19 mouse cellular contexts compared by ENCODE assay signal in the genomic region with DNA sequence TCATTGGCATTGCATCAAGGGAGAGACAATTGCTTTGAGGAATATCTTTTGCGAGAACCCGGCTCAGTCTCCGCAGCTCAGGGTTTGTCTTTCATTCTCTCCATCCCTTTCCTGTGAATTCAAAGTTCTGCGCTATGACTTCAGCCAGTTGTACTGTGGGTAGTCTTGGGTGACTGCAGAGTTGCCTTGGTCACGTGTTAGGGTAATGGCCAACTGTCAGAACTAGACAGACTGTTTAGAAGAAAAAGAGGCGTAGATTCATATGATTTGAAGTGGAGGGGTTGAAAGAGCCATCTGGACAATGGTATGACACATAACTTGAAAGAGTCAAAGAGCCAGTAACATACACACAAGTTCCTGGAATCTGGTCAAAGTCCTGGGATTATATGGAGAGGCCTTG.
DNase-seq lines count a peak whose midpoint lies in the region; ATAC-seq and TF ChIP-seq lines count a peak whose summit lies in the region.
"Had no signal": no experiment of that assay in that cellular context is flagged by ENCODE, and none has a peak within 500 bp of the region (broad histone marks: within the 10 kb centered on the region; RNA-seq: fewer than 3 reads in every experiment).

No protein-coding gene starts in this region.

- H3K27ac ChIP-seq in lung, embryonic 15.5 days = 0 out of 2 replicates have a peak overlapping the region, but pooled peaks have one; percentile 10
- peak overlapping the region; percentile 52; the same call in 1 of the 2 replicates for H3K27ac ChIP-seq in midbrain, embryonic 10.5 days (replicated peaks)
- no peak overlapping the region for H3K27ac ChIP-seq in midbrain, embryonic 16.5 days (ENCODE audit: low read length)
- peak overlapping the region; percentile 13; the same call in 1 of the 2 replicates for H3K27ac ChIP-seq in stomach, embryonic 16.5 days (ENCODE audit: low read length)
- H3K27ac ChIP-seq in liver, postnatal 0 days (ENCODE audit: low read depth) = no peak overlapping the region
- no peak overlapping the region for H3K27ac ChIP-seq in layer of hippocampus, adult 2 months
- H3K27ac ChIP-seq: embryonic facial prominence, embryonic 10.5 days; embryonic facial prominence, embryonic 12.5 days; forebrain, embryonic 13.5 days; forebrain, embryonic 15.5 days had no signal

- TF ChIP-seq CTCF in liver, postnatal 0 days (IDR thresholded peaks at IDR 0.05; ENCODE audit: low read depth) = no peak
- TF ChIP-seq CTCF in layer of hippocampus, adult 2 months (conservative IDR thresholded peaks at IDR 0.05) = no peak

- peaks cover 23% of the 10 kb centered on the region for H3K4me1 ChIP-seq in lung, embryonic 15.5 days
- H3K4me1 ChIP-seq in midbrain, embryonic 10.5 days = peaks cover 56% of the 10 kb centered on the region
- no peaks in the 10 kb centered on the region for H3K4me1 ChIP-seq in midbrain, embryonic 16.5 days (ENCODE audit: control insufficient read depth, insufficient read depth, low read length)
- peaks cover 11% of the 10 kb centered on the region for H3K4me1 ChIP-seq in stomach, embryonic 16.5 days (ENCODE audit: control insufficient read depth, insufficient read depth, low read length)
- no peaks in the 10 kb centered on the region for H3K4me1 ChIP-seq in liver, postnatal 0 days (ENCODE audit: insufficient read depth)
- H3K4me1 ChIP-seq: forebrain, embryonic 15.5 days had no signal

- H3K4me2 ChIP-seq in lung, embryonic 15.5 days = no peak overlapping the region
- H3K4me2 ChIP-seq in midbrain, embryonic 16.5 days (ENCODE audit: low read length) = no peak overlapping the region
- H3K4me2 ChIP-seq in stomach, embryonic 16.5 days (ENCODE audit: low read depth, low read length) = no peak overlapping the region
- no peak overlapping the region for H3K4me2 ChIP-seq in liver, postnatal 0 days (ENCODE audit: low read depth, low read length)
- H3K4me2 ChIP-seq: embryonic facial prominence, embryonic 12.5 days; forebrain, embryonic 13.5 days; forebrain, embryonic 15.5 days had no signal

- no peak for ATAC-seq in lung, embryonic 15.5 days (ENCODE audit: borderline replicate concordance, extremely low read depth, low FRiP score, low TSS enrichment)
- ATAC-seq in midbrain, embryonic 16.5 days = no peak
- ATAC-seq in stomach, embryonic 16.5 days (ENCODE audit: insufficient read depth, low FRiP score) = peak; percentile 74
- no peak for ATAC-seq in liver, postnatal 0 days
- ATAC-seq: forebrain, embryonic 13.5 days; forebrain, embryonic 15.5 days had no signal

- H3K36me3 ChIP-seq in lung, embryonic 15.5 days = no peaks in the 10 kb centered on the region
- H3K36me3 ChIP-seq in midbrain, embryonic 10.5 days = no peaks in the 10 kb centered on the region
- no peaks in the 10 kb centered on the region for H3K36me3 ChIP-seq in midbrain, embryonic 16.5 days (ENCODE audit: control insufficient read depth, insufficient read depth, low read length)
- H3K36me3 ChIP-seq in stomach, embryonic 16.5 days (ENCODE audit: control insufficient read depth, insufficient read depth, low read length) = no peaks in the 10 kb centered on the region
- H3K36me3 ChIP-seq in liver, postnatal 0 days (replicated peaks; ENCODE audit: insufficient read depth, low read length) = no peaks in the 10 kb centered on the region
- H3K36me3 ChIP-seq: embryonic facial prominence, embryonic 10.5 days; embryonic facial prominence, embryonic 12.5 days; forebrain, embryonic 15.5 days had no signal

- DNase-seq in lung, postnatal 25 days (ENCODE audit: low spot score) = no peak
- no peak for DNase-seq in midbrain, embryonic 10.5 days (ENCODE audit: low spot score)
- no peak for DNase-seq in liver, postnatal 0 days
- DNase-seq in layer of hippocampus, adult 2 months (ENCODE audit: low spot score in 2 of 2) = no peak
- DNase-seq: adrenal gland, adult 2 months; adrenal gland, postnatal 14 days; adrenal gland, postnatal 36 days; cerebellum, adult 11-12 months; cerebellum, adult 2 months; cerebellum, adult 9-10 months; cerebellum, postnatal 10 days; cerebellum, postnatal 25 days had no signal

- H3K9me3 ChIP-seq in lung, embryonic 15.5 days = no peaks in the 10 kb centered on the region
- H3K9me3 ChIP-seq in midbrain, embryonic 10.5 days (replicated peaks) = no peaks in the 10 kb centered on the region
- H3K9me3 ChIP-seq in midbrain, embryonic 16.5 days (replicated peaks; ENCODE audit: control insufficient read depth, low read length, poor library complexity, severe bottlenecking) = no peaks in the 10 kb centered on the region
- H3K9me3 ChIP-seq in stomach, embryonic 16.5 days (replicated peaks; ENCODE audit: control insufficient read depth, low read length) = no peaks in the 10 kb centered on the region
- no peaks in the 10 kb centered on the region for H3K9me3 ChIP-seq in liver, postnatal 0 days (ENCODE audit: low read length)
- H3K9me3 ChIP-seq: embryonic facial prominence, embryonic 10.5 days; embryonic facial prominence, embryonic 12.5 days; forebrain, embryonic 13.5 days; forebrain, embryonic 15.5 days had no signal

- H3K4me3 ChIP-seq in lung, embryonic 15.5 days = no peak overlapping the region
- no peak overlapping the region for H3K4me3 ChIP-seq in midbrain, embryonic 10.5 days
- H3K4me3 ChIP-seq in midbrain, embryonic 16.5 days (ENCODE audit: low read depth, low read length) = no peak overlapping the region
- H3K4me3 ChIP-seq in stomach, embryonic 16.5 days (replicated peaks; ENCODE audit: low read length) = no peak overlapping the region
- H3K4me3 ChIP-seq in liver, postnatal 0 days (ENCODE audit: low read depth, low read length) = no peak overlapping the region
- H3K4me3 ChIP-seq in layer of hippocampus, adult 2 months = no peak overlapping the region
- H3K4me3 ChIP-seq: embryonic facial prominence, embryonic 10.5 days; embryonic facial prominence, embryonic 12.5 days; forebrain, embryonic 13.5 days; forebrain, embryonic 15.5 days had no signal

- no peak for TF ChIP-seq EP300 in liver, postnatal 0 days (IDR thresholded peaks at IDR 0.05; ENCODE audit: low read depth)

- H3K9ac ChIP-seq in lung, embryonic 15.5 days = no peak overlapping the region
- no peak overlapping the region for H3K9ac ChIP-seq in midbrain, embryonic 16.5 days (ENCODE audit: low read depth, low read length)
- no peak overlapping the region for H3K9ac ChIP-seq in stomach, embryonic 16.5 days (ENCODE audit: low read length)
- H3K9ac ChIP-seq in liver, postnatal 0 days (replicated peaks) = no peak overlapping the region
- H3K9ac ChIP-seq: embryonic facial prominence, embryonic 12.5 days; forebrain, embryonic 13.5 days; forebrain, embryonic 15.5 days had no signal

- 80% methylated on average over 6 of the region's 6 CpGs for WGBS in lung, embryonic 15.5 days
- 84% methylated on average over 6 of the region's 6 CpGs for WGBS in midbrain, embryonic 10.5 days
- WGBS in midbrain, embryonic 16.5 days = 84% methylated on average over 6 of the region's 6 CpGs
- 71% methylated on average over 6 of the region's 6 CpGs for WGBS in stomach, embryonic 16.5 days
- WGBS in liver, postnatal 0 days (ENCODE audit: insufficient replicate concordance) = 84% methylated on average over 6 of the region's 6 CpGs

- H3K27me3 ChIP-seq in lung, embryonic 15.5 days = no peaks in the 10 kb centered on the region
- H3K27me3 ChIP-seq in midbrain, embryonic 10.5 days (ENCODE audit: low read depth, poor library complexity, severe bottlenecking) = peaks cover 74% of the 10 kb centered on the region
- peaks cover 18% of the 10 kb centered on the region for H3K27me3 ChIP-seq in midbrain, embryonic 16.5 days (ENCODE audit: control insufficient read depth, insufficient read depth, low read depth, low read length)
- no peaks in the 10 kb centered on the region for H3K27me3 ChIP-seq in stomach, embryonic 16.5 days (ENCODE audit: control insufficient read depth, insufficient read depth, low read length)
- no peaks in the 10 kb centered on the region for H3K27me3 ChIP-seq in liver, postnatal 0 days (ENCODE audit: insufficient read depth, low read length)
- H3K27me3 ChIP-seq: embryonic facial prominence, embryonic 12.5 days had no signal

Comparison
In these comparisons a context has a peak if more than half of its experiments do, and no peak if none do; other contexts are left out.
1. H3K27ac ChIP-seq: peak in lung, embryonic 15.5 days (single experiment), midbrain, embryonic 10.5 days (single experiment) and stomach, embryonic 16.5 days (single experiment); none in midbrain, embryonic 16.5 days (single experiment), liver, postnatal 0 days (single experiment) and layer of hippocampus, adult 2 months (single experiment).